Mouse (Mus musculus) megakaryocyte, embryonic 14.5 days (primary cell): ENCODE results near the gene Pde4c.

Source experiments
- FLI1 ChIP-seq: IDR thresholded peaks from 2 replicates; pipeline ENCODE4 v1.6.1; 2012; ENCODE audit warnings: low read length, inconsistent platforms, mixed read lengths
- GATA1 ChIP-seq: IDR thresholded peaks from 3 replicates; pipeline ENCODE4 v1.6.1; 2012; ENCODE audit warnings: mixed read lengths, low read length, inconsistent platforms, borderline replicate concordance

- TF ChIP-seq GATA1 (no peak), FLI1 (no peak)
Measured at GRCm38 (mm10) chr8:70713991-70714390, 9.5 kb upstream of the Pde4c start.
